Mouse (Mus musculus) myocyte (in vitro differentiated cells): Measurements from ENCODE around the gene Banp. TPM values are rescaled to one million over a fixed set of nuclear protein-coding genes. Genes with fewer than 3 reads are reported as not detected.
A peak's percentile ranks its signal among the peaks of the same experiment; 100 is the strongest.

Source experiments
- H3K27me3 ChIP-seq: one replicate; pipeline ENCODE4 v1.6.1; 2011; ENCODE audit not compliant: control insufficient read depth, insufficient read depth, insufficient read length
- H3K36me3 ChIP-seq: one replicate; pipeline ENCODE4 v1.6.1; 2011; ENCODE audit not compliant: control insufficient read depth, insufficient read depth
- H3K4me2 ChIP-seq: one replicate; pipeline ENCODE4 v1.6.1; 2011; ENCODE audit warnings: low read depth, control low read depth
- H3K4me3 ChIP-seq: one replicate; pipeline ENCODE4 v1.5.1; 2011; ENCODE audit warnings: mild to moderate bottlenecking, control low read depth, moderate library complexity
- H3K79me2 ChIP-seq: one replicate; pipeline ENCODE4 v1.6.1; 2011; ENCODE audit not compliant: control insufficient read depth, insufficient read depth
- H3ac ChIP-seq: one replicate; pipeline ENCODE4 v1.6.1; 2011; ENCODE audit not compliant: control insufficient read depth, insufficient read length
- CEBPB ChIP-seq: IDR thresholded peaks from 2 replicates; pipeline ENCODE4 v1.6.1; 2011; ENCODE audit warnings: mild to moderate bottlenecking, moderate library complexity; ENCODE audit not compliant: poor library complexity, insufficient read depth, severe bottlenecking
- E2F4 ChIP-seq: IDR thresholded peaks from one replicate; pipeline ENCODE4 v1.6.1; 2011; ENCODE audit warnings: mild to moderate bottlenecking, control low read depth, moderate library complexity; ENCODE audit not compliant: insufficient read depth
- MAX ChIP-seq: IDR thresholded peaks from one replicate; pipeline ENCODE4 v1.6.1; 2011; ENCODE audit warnings: low read depth, mild to moderate bottlenecking, control low read depth
- MYOD1 ChIP-seq, 3 experiments: IDR thresholded peaks; one replicate each; pipeline ENCODE4 v1.6.1; 2011; ENCODE audit warnings: control low read depth in 2 of 3, low read depth in 2 of 3, mild to moderate bottlenecking in 2 of 3, moderate library complexity in 1 of 3; ENCODE audit not compliant: insufficient read length in 2 of 3, control insufficient read depth in 1 of 3
- MYOG ChIP-seq, 3 experiments: IDR thresholded peaks; one replicate each; pipeline ENCODE4 v1.6.1; 2011; ENCODE audit warnings: control low read depth in 2 of 3, low read depth in 2 of 3, mild to moderate bottlenecking in 2 of 3; ENCODE audit not compliant: insufficient read length in 2 of 3, control insufficient read depth in 1 of 3, insufficient read depth in 1 of 3
- POLR2A ChIP-seq: IDR thresholded peaks from one replicate; pipeline ENCODE4 v1.6.1; 2011; ENCODE audit warnings: low read depth, mild to moderate bottlenecking, control low read depth, moderate library complexity; ENCODE audit not compliant: insufficient read length
- POLR2AphosphoS2 ChIP-seq: IDR thresholded peaks from one replicate; pipeline ENCODE4 v1.6.1; 2011; ENCODE audit warnings: low read depth, control low read depth; ENCODE audit not compliant: insufficient read length
- REST ChIP-seq: IDR thresholded peaks from one replicate; pipeline ENCODE4 v1.6.1; 2011; ENCODE audit warnings: mild to moderate bottlenecking, control low read depth, moderate library complexity; ENCODE audit not compliant: insufficient read depth, insufficient read length
- SRF ChIP-seq: IDR thresholded peaks from one replicate; pipeline ENCODE4 v1.6.1; 2011; ENCODE audit warnings: low read depth; ENCODE audit not compliant: control insufficient read depth, insufficient read length
- TCF12 ChIP-seq: IDR thresholded peaks from one replicate; pipeline ENCODE4 v1.6.1; 2011; ENCODE audit warnings: mild to moderate bottlenecking, control low read depth; ENCODE audit not compliant: poor library complexity, insufficient read depth, severe bottlenecking
- TCF3 ChIP-seq: IDR thresholded peaks from one replicate; pipeline ENCODE4 v1.6.1; 2011; ENCODE audit warnings: low read depth, control low read depth; ENCODE audit not compliant: insufficient read length
- USF1 ChIP-seq: IDR thresholded peaks from one replicate; pipeline ENCODE4 v1.6.1; 2011; ENCODE audit warnings: low read depth, mild to moderate bottlenecking, control low read depth, moderate library complexity
- polyA plus RNA-seq: library from polyadenylated mRNA; unstranded; fragments of >200 nt; fragmentation: generic; extraction: Trizol; gene quantifications from one replicate; pipeline ENCODE4 v1.2.1, GENCODE M21; 2012; ENCODE audit warnings: missing spikeins

The Banp gene
- polyA plus RNA-seq, 1 experiment: 30.3 TPM

DNA sequence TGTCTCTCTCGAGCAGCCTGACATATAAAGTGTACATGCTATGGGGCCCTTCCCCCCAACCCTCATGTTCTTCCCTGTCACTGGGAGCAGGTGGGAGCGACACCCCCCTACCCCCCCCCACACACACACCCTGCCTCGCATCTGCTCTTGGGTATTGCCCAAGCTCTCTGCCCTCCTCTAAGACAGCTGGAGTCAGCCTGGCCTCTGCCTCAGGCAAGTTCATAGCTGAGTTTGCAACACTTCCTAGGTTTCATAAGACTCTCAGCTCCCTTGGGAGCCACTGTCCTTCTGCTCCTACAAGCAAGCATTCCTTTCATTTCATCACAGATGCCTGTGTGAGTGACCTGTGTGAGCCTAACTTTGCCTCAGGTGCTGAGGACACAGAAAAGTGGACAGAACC is 29.8 kb upstream of the Banp start:
- no peak overlapping the region for H3ac ChIP-seq
- H3K27me3 ChIP-seq: no peaks in the 10 kb centered on the region
- no peaks in the 10 kb centered on the region for H3K79me2 ChIP-seq
- no peak overlapping the region for H3K4me2 ChIP-seq
- H3K36me3 ChIP-seq: no peaks in the 10 kb centered on the region
- TF ChIP-seq MAX: no peak
- TF ChIP-seq TCF12: peak; percentile 46
- peak in 2 of 3 experiments; percentile 83 to 91 for TF ChIP-seq MYOD1 (IDR thresholded peaks at IDR 0.05; ENCODE audit: control insufficient read depth in 1 of 3, insufficient read length in 2 of 3, low read depth in 2 of 3)
- no peak for TF ChIP-seq E2F4
- no peak for TF ChIP-seq USF1
- TF ChIP-seq POLR2AphosphoS2: no peak
- peak in 2 of 3 experiments; percentile 86 to 93 for TF ChIP-seq MYOG (IDR thresholded peaks at IDR 0.05; ENCODE audit: control insufficient read depth in 1 of 3, insufficient read depth in 1 of 3, insufficient read length in 2 of 3, low read depth in 2 of 3)
- TF ChIP-seq SRF: no peak
- TF ChIP-seq POLR2A: no peak
- TF ChIP-seq CEBPB: peak; percentile 60; the same call in 1 of the 2 replicates
- TF ChIP-seq TCF3: peak; percentile 80
- TF ChIP-seq REST: no peak
- no peak overlapping the region for H3K4me3 ChIP-seq

DNA sequence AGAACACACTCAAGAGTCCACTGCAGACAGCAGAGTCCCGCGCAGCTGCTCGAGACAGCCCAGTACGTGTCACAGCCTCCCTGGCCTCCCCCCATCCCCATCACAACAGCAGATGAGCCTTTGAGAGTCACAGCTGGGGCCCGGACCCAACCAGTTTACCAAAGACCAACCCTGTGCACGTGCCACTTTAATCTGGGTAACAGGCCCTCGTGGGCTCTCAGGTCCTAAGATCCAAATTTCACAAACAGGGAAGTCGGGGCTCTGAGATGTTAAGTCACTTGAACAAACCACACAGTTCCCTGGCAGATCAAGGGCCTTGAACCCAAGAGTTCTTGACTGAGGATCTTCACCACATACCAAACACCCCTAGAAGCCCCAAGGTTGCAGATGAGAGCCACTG is 28.0 kb upstream of the Banp start:
- Histone ChIP-seq H3K79me2 (no peaks in the 10 kb centered on the region), H3K36me3 (no peaks in the 10 kb centered on the region), H3K4me2 (no peak overlapping the region), H3K27me3 (no peaks in the 10 kb centered on the region), H3ac (no peak overlapping the region), H3K4me3 (no peak overlapping the region)
- no peak for TF ChIP-seq MYOD1 (IDR thresholded peaks at IDR 0.05; ENCODE audit: control insufficient read depth in 1 of 3, insufficient read length in 2 of 3, low read depth in 2 of 3)
- TF ChIP-seq POLR2A: no peak
- no peak for TF ChIP-seq REST
- no peak for TF ChIP-seq MAX
- no peak for TF ChIP-seq CEBPB
- no peak for TF ChIP-seq TCF3
- TF ChIP-seq POLR2AphosphoS2: no peak
- no peak for TF ChIP-seq E2F4
- no peak for TF ChIP-seq USF1
- no peak for TF ChIP-seq SRF
- no peak for TF ChIP-seq MYOG (IDR thresholded peaks at IDR 0.05; ENCODE audit: control insufficient read depth in 1 of 3, insufficient read depth in 1 of 3, insufficient read length in 2 of 3, low read depth in 2 of 3)
- TF ChIP-seq TCF12: no peak

DNA sequence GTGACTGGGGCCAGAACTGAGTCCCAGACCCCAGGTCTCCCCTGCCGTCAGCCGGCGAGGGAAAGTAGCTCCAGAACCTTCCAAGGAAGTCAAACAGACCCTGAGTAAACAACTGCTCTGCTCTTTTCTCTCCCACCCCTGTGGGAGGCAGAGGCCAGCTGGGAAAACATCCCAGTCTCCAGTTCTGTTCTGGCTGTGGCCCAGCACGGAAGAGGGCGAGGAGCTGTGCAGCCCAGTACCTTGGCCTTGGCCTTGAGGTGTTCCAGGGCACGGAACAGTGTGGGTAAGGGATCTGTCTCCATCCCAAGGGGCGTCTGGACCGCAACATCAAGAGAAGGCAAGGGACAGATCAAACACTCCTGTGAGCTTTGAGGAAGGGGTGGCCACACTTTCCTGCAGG is 27.4 kb upstream of the Banp start:
- no peak overlapping the region for H3K4me2 ChIP-seq
- no peaks in the 10 kb centered on the region for H3K36me3 ChIP-seq
- no peaks in the 10 kb centered on the region for H3K79me2 ChIP-seq
- no peak for TF ChIP-seq CEBPB
- no peak for TF ChIP-seq MAX
- TF ChIP-seq TCF3: no peak
- no peak for TF ChIP-seq POLR2AphosphoS2
- peak in 1 of 3 experiments; percentile 37 for TF ChIP-seq MYOG (IDR thresholded peaks at IDR 0.05; ENCODE audit: control insufficient read depth in 1 of 3, insufficient read depth in 1 of 3, insufficient read length in 2 of 3, low read depth in 2 of 3)
- peak in 1 of 3 experiments; percentile 22 for TF ChIP-seq MYOD1 (IDR thresholded peaks at IDR 0.05; ENCODE audit: control insufficient read depth in 1 of 3, insufficient read length in 2 of 3, low read depth in 2 of 3)
- TF ChIP-seq POLR2A: no peak
- TF ChIP-seq REST: no peak
- TF ChIP-seq E2F4: no peak
- no peak overlapping the region for H3K4me3 ChIP-seq
- H3ac ChIP-seq: no peak overlapping the region
- H3K27me3 ChIP-seq: no peaks in the 10 kb centered on the region

DNA sequence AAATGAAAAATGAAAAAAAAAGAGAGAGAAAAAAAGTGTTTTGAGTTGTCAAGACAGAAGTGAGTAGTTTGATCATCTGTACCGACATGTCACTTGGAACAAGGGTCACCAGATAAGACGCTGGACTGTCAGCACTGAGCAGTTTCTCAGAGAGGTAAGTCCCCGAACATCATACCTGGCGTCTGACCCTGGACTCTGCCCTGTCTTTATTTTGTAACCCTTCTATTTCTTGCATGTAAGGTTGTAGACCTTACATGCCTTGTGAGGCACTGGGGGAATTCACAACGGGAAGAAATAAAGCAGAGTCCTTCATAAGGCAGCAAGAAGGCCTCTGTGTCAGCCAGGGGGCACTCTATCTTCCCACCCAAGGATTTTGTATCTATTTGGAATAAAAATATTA is 24.9 kb upstream of the Banp start:
- TF ChIP-seq MYOD1 (IDR thresholded peaks at IDR 0.05; ENCODE audit: control insufficient read depth in 1 of 3, insufficient read length in 2 of 3, low read depth in 2 of 3): no peak
- no peak for TF ChIP-seq REST
- TF ChIP-seq E2F4: no peak
- no peak for TF ChIP-seq TCF12
- no peak for TF ChIP-seq MAX
- no peak for TF ChIP-seq CEBPB
- no peak for TF ChIP-seq TCF3
- TF ChIP-seq POLR2A: no peak
- no peak for TF ChIP-seq POLR2AphosphoS2
- TF ChIP-seq USF1: no peak
- TF ChIP-seq MYOG (IDR thresholded peaks at IDR 0.05; ENCODE audit: control insufficient read depth in 1 of 3, insufficient read depth in 1 of 3, insufficient read length in 2 of 3, low read depth in 2 of 3): no peak
- no peak for TF ChIP-seq SRF
- no peaks in the 10 kb centered on the region for H3K79me2 ChIP-seq
- no peak overlapping the region for H3K4me2 ChIP-seq
- no peak overlapping the region for H3ac ChIP-seq
- no peaks in the 10 kb centered on the region for H3K36me3 ChIP-seq
- H3K27me3 ChIP-seq: no peaks in the 10 kb centered on the region
- H3K4me3 ChIP-seq: no peak overlapping the region

DNA sequence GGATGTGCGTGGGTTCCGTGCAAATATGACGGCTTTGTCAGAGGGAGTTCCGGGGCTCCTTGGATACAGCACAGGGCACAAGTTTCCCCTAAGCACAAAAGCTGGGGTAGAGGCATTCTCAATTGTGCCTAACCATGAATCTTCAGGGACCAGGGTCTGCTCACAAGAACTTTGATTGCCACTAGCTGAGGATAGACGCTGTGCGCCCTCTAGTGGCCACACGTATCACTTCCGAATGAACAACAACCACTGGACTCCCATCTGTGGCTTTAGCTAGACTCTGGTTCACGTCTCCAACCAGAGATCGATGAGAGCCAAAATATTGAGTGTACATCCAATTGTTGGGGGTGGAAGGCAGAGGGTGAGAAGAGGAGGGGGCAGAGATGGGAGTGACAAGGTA is 23.9 kb upstream of the Banp start:
- Histone ChIP-seq H3K4me2 (peak overlapping the region; percentile 45), H3K27me3 (no peaks in the 10 kb centered on the region), H3K79me2 (no peaks in the 10 kb centered on the region), H3ac (no peak overlapping the region), H3K4me3 (no peak overlapping the region), H3K36me3 (no peaks in the 10 kb centered on the region)
- TF ChIP-seq E2F4 (no peak), SRF (no peak), MYOD1 (IDR thresholded peaks at IDR 0.05; ENCODE audit: control insufficient read depth in 1 of 3, insufficient read length in 2 of 3, low read depth in 2 of 3) (no peak), POLR2A (no peak), USF1 (no peak), CEBPB (no peak), TCF12 (no peak), TCF3 (no peak), POLR2AphosphoS2 (no peak), REST (no peak), MYOG (IDR thresholded peaks at IDR 0.05; ENCODE audit: control insufficient read depth in 1 of 3, insufficient read depth in 1 of 3, insufficient read length in 2 of 3, low read depth in 2 of 3) (no peak), MAX (no peak)
